Mouse (Mus musculus) kidney, postnatal 0 days (tissue): ENCODE results near the gene Rexo1. TPM values are rescaled to one million over a fixed set of nuclear protein-coding genes. Genes with fewer than 3 reads are reported as not detected.

Experiments used
- ATAC-seq: fragments of 200-750 bp; cut with Nextera tagmentation; replicated peaks from 2 replicates; pipeline ENCODE4 v1.8.0; 2017; ENCODE audit warnings: low read depth, moderate number of reproducible peaks, moderate TSS enrichment, moderate library complexity; ENCODE audit not compliant: low FRiP score
- DNase-seq: peaks from one replicate; pipeline ENCODE4 v3.0.0-alpha.2; 2016; ENCODE audit warnings: low spot score
- H3K27ac ChIP-seq: fragments of 300-500 bp; sonication (generic); 2 replicates; pipeline ENCODE4 v1.5.1; 2014; ENCODE audit warnings: mild to moderate bottlenecking
- H3K27me3 ChIP-seq: fragments of 300-500 bp; sonication (generic); 2 replicates; pipeline ENCODE4 v1.6.1; 2014; ENCODE audit warnings: low read length, mixed read lengths; ENCODE audit not compliant: insufficient read depth
- H3K36me3 ChIP-seq: fragments of 300-500 bp; sonication (generic); 2 replicates; pipeline ENCODE4 v1.6.1; 2014; ENCODE audit warnings: low read length, mixed read lengths; ENCODE audit not compliant: insufficient read depth
- H3K4me1 ChIP-seq: fragments of 300-500 bp; sonication (generic); replicated peaks from 2 replicates; pipeline ENCODE4 v1.6.1; 2014; ENCODE audit warnings: antibody characterized with exemption, low read length, mixed read lengths; ENCODE audit not compliant: insufficient read depth
- H3K4me2 ChIP-seq: fragments of 300-500 bp; sonication (generic); 2 replicates; pipeline ENCODE4 v1.6.1; 2014; ENCODE audit warnings: mild to moderate bottlenecking, low read length, moderate library complexity, mixed read lengths
- H3K4me3 ChIP-seq: fragments of 300-500 bp; sonication (generic); replicated peaks from 2 replicates; pipeline ENCODE4 v1.5.1; 2014; ENCODE audit warnings: low read depth, low read length
- H3K9ac ChIP-seq: fragments of 300-500 bp; sonication (generic); 2 replicates; pipeline ENCODE4 v1.6.1; 2014; ENCODE audit warnings: low read depth, low read length
- H3K9me3 ChIP-seq: fragments of 300-500 bp; sonication (generic); replicated peaks from 2 replicates; pipeline ENCODE4 v1.6.1; 2016; ENCODE audit warnings: low read length, inconsistent platforms, mixed read lengths
- CTCF ChIP-seq: IDR thresholded peaks from 2 replicates; pipeline ENCODE4 v1.5.1; 2016; ENCODE audit warnings: antibody characterized with exemption, low read depth, mild to moderate bottlenecking, moderate library complexity
- WGBS: fragments of 180-500 bp; shearing (Covaris S2); extraction: QIAGEN DNeasy Blood & Tissue Kit; methylation state at CpG from one replicate; pipeline ENCODE4 v1.1.7; 2014; 5-methylcytosine and 5-hydroxymethylcytosine counted together
- polyA plus RNA-seq: library from polyadenylated mRNA; unstranded; fragments of >200 nt; fragmentation: Nextera tagmentation; extraction: Ambion mirVana; gene quantifications from 2 replicates; pipeline ENCODE4 v1.2.1, GENCODE M21; 2015

The Rexo1 gene
- polyA plus RNA-seq, 1 experiment from 2014 or later: 17.3 TPM

- ATAC-seq (no peak), DNase-seq (no peak)
- Histone ChIP-seq H3K9ac (no peak overlapping the region), H3K27me3 (no peaks in the 10 kb centered on the region), H3K9me3 (no peaks in the 10 kb centered on the region), H3K27ac (no peak overlapping the region), H3K36me3 (no peaks in the 10 kb centered on the region), H3K4me3 (no peak overlapping the region), H3K4me1 (peaks cover 15% of the 10 kb centered on the region), H3K4me2 (no peak overlapping the region)
- no peak for TF ChIP-seq CTCF
- WGBS: 91% methylated on average over 7 of the region's 7 CpGs
Measured at GRCm38 (mm10) chr10:80559431-80559830, 1.9 kb downstream of the Rexo1 start.

- Histone ChIP-seq H3K4me3 (no peak overlapping the region), H3K27ac (no peak overlapping the region), H3K36me3 (no peaks in the 10 kb centered on the region), H3K27me3 (no peaks in the 10 kb centered on the region), H3K4me1 (peaks cover 15% of the 10 kb centered on the region), H3K9ac (no peak overlapping the region), H3K4me2 (no peak overlapping the region), H3K9me3 (no peaks in the 10 kb centered on the region)
- TF ChIP-seq CTCF: peak; percentile 82
- ATAC-seq (no peak), DNase-seq (peak; percentile 70)
- 28% methylated on average over 5 of the region's 5 CpGs for WGBS
Measured at GRCm38 (mm10) chr10:80557346-80557965, 3.9 kb downstream of the Rexo1 start.

- Histone ChIP-seq H3K9ac (no peak overlapping the region), H3K27me3 (no peaks in the 10 kb centered on the region), H3K4me1 (0 out of 2 replicates have a peak, but pooled peaks cover 6% of the 10 kb centered on the region), H3K4me2 (no peak overlapping the region), H3K4me3 (no peak overlapping the region), H3K36me3 (peaks cover 8% of the 10 kb centered on the region; the same call in 1 of the 2 replicates), H3K27ac (no peak overlapping the region), H3K9me3 (no peaks in the 10 kb centered on the region)
- WGBS: 82% methylated on average over 6 of the region's 6 CpGs
- ATAC-seq: no peak
- TF ChIP-seq CTCF: no peak
- no peak for DNase-seq
Measured at GRCm38 (mm10) chr10:80553997-80554396, 7.4 kb downstream of the Rexo1 start.

- Histone ChIP-seq H3K27ac (no peak overlapping the region), H3K27me3 (no peaks in the 10 kb centered on the region), H3K9ac (no peak overlapping the region), H3K4me3 (no peak overlapping the region), H3K9me3 (no peaks in the 10 kb centered on the region), H3K4me2 (no peak overlapping the region), H3K4me1 (0 out of 2 replicates have a peak, but pooled peaks cover 6% of the 10 kb centered on the region), H3K36me3 (peaks cover 10% of the 10 kb centered on the region; the same call in 1 of the 2 replicates)
- no peak for TF ChIP-seq CTCF
- WGBS: 93% methylated on average over 8 of the region's 8 CpGs
- no peak for DNase-seq
- ATAC-seq: no peak
Measured at GRCm38 (mm10) chr10:80553575-80553974, 7.8 kb downstream of the Rexo1 start.

GRCm38 (mm10) chr10:80552364-80552763 lies 9.0 kb downstream of the Rexo1 start:
- no peaks in the 10 kb centered on the region for H3K9me3 ChIP-seq
- TF ChIP-seq CTCF: no peak
- H3K27me3 ChIP-seq: no peaks in the 10 kb centered on the region
- H3K9ac ChIP-seq: no peak overlapping the region
- no peak for DNase-seq
- WGBS: 58% methylated on average over 9 of the region's 9 CpGs
- peaks cover 15% of the 10 kb centered on the region; the same call in 1 of the 2 replicates for H3K36me3 ChIP-seq
- H3K27ac ChIP-seq: no peak overlapping the region
- H3K4me2 ChIP-seq: no peak overlapping the region
- H3K4me3 ChIP-seq: no peak overlapping the region
- H3K4me1 ChIP-seq: no peaks in the 10 kb centered on the region
- ATAC-seq: no peak

GRCm38 (mm10) chr10:80549279-80549678 lies 12.1 kb downstream of the Rexo1 start:
- Histone ChIP-seq H3K36me3 (peaks cover 43% of the 10 kb centered on the region), H3K4me1 (no peaks in the 10 kb centered on the region), H3K9ac (no peak overlapping the region), H3K4me2 (no peak overlapping the region), H3K27me3 (no peaks in the 10 kb centered on the region), H3K9me3 (no peaks in the 10 kb centered on the region), H3K27ac (no peak overlapping the region), H3K4me3 (no peak overlapping the region)
- TF ChIP-seq CTCF: no peak
- 70% methylated on average over 21 of the region's 21 CpGs for WGBS
- ATAC-seq (no peak), DNase-seq (no peak)
